Comparison of ENCODE assay signal across 12 mouse cellular contexts in genomic region chr5:131851597-131852453, GRCm38 (mm10).
A peak's percentile ranks its signal among the peaks of the same experiment; 100 is the strongest.
DNase-seq lines count a peak whose midpoint lies in the region; ATAC-seq and TF ChIP-seq lines count a peak whose summit lies in the region.
"Had no signal": no experiment of that assay in that cellular context is flagged by ENCODE, and none has a peak within 500 bp of the region (broad histone marks: within the 10 kb centered on the region; RNA-seq: fewer than 3 reads in every experiment).

No protein-coding gene starts in this region.

- 13% methylated on average over 20 of the region's 20 CpGs for WGBS in neural tube, embryonic 11.5 days
- 61% methylated on average over 20 of the region's 20 CpGs for WGBS in hindbrain, embryonic 10.5 days
- 8% methylated on average over 20 of the region's 20 CpGs for WGBS in limb, embryonic 14.5 days

- no peak for TF ChIP-seq POLR2A in limb, embryonic 14.5 days (IDR thresholded peaks at IDR 0.05; ENCODE audit: borderline replicate concordance, extremely low read depth, insufficient read depth, insufficient read length)

- no peaks in the 10 kb centered on the region for H3K27me3 ChIP-seq in neural tube, embryonic 11.5 days (ENCODE audit: control insufficient read depth, insufficient read depth, low read length)
- peaks cover 20% of the 10 kb centered on the region; the same call in 1 of the 2 replicates for H3K27me3 ChIP-seq in hindbrain, embryonic 10.5 days (ENCODE audit: insufficient read depth, poor library complexity, severe bottlenecking)
- no peaks in the 10 kb centered on the region for H3K27me3 ChIP-seq in limb, embryonic 14.5 days (ENCODE audit: control insufficient read depth, insufficient read depth, low read length)
- H3K27me3 ChIP-seq: heart, embryonic 12.5 days; stomach, embryonic 15.5 days had no signal

- ATAC-seq in neural tube, embryonic 11.5 days (ENCODE audit: insufficient read depth, low FRiP score, low TSS enrichment) = peak; percentile 55; the same call in 1 of the 2 replicates
- ATAC-seq in limb, embryonic 14.5 days (ENCODE audit: low FRiP score, low read depth) = no peak; the same call in 1 of the 2 replicates

- H3K36me3 ChIP-seq in neural tube, embryonic 11.5 days (ENCODE audit: control insufficient read depth, insufficient read depth, low read length) = no peaks in the 10 kb centered on the region
- no peaks in the 10 kb centered on the region for H3K36me3 ChIP-seq in hindbrain, embryonic 10.5 days
- no peaks in the 10 kb centered on the region for H3K36me3 ChIP-seq in limb, embryonic 14.5 days (ENCODE audit: control insufficient read depth, insufficient read depth, low read length)
- H3K36me3 ChIP-seq: heart, embryonic 12.5 days; stomach, embryonic 15.5 days had no signal

- H3K4me1 ChIP-seq in neural tube, embryonic 11.5 days (ENCODE audit: control insufficient read depth, insufficient read depth, low read length) = peaks cover 25% of the 10 kb centered on the region
- peaks cover 53% of the 10 kb centered on the region for H3K4me1 ChIP-seq in hindbrain, embryonic 10.5 days (replicated peaks)
- peaks cover 36% of the 10 kb centered on the region for H3K4me1 ChIP-seq in limb, embryonic 14.5 days (ENCODE audit: control insufficient read depth, insufficient read depth, low read length)

- no peaks in the 10 kb centered on the region for H3K9me3 ChIP-seq in neural tube, embryonic 11.5 days (ENCODE audit: control insufficient read depth, low read length)
- no peaks in the 10 kb centered on the region for H3K9me3 ChIP-seq in hindbrain, embryonic 10.5 days
- no peaks in the 10 kb centered on the region for H3K9me3 ChIP-seq in limb, embryonic 14.5 days (ENCODE audit: control insufficient read depth, low read length)
- H3K9me3 ChIP-seq: heart, embryonic 12.5 days; stomach, embryonic 15.5 days had no signal

- H3K27ac ChIP-seq in neural tube, embryonic 11.5 days (ENCODE audit: low read depth, low read length) = no peak overlapping the region
- peak overlapping the region; percentile 73; the same call in 1 of the 2 replicates for H3K27ac ChIP-seq in hindbrain, embryonic 10.5 days
- no peak overlapping the region for H3K27ac ChIP-seq in limb, embryonic 14.5 days (replicated peaks; ENCODE audit: low read depth, low read length)
- H3K27ac ChIP-seq: stomach, embryonic 15.5 days had no signal

- no peak overlapping the region for H3K9ac ChIP-seq in neural tube, embryonic 11.5 days (ENCODE audit: low read length)
- no peak overlapping the region for H3K9ac ChIP-seq in limb, embryonic 14.5 days (ENCODE audit: low read depth, low read length, severe bottlenecking)
- H3K9ac ChIP-seq: heart, embryonic 12.5 days; stomach, embryonic 15.5 days had no signal

- peak; percentile 65 for DNase-seq in neural tube, embryonic 11.5 days (ENCODE audit: low spot score)
- no peak for DNase-seq in neural tube, embryonic 10.5 days (ENCODE audit: extremely low spot score, low spot score)
- no peak for DNase-seq in hindbrain, embryonic 10.5 days (ENCODE audit: low spot score)
- DNase-seq in limb, embryonic 14.5 days (ENCODE audit: low spot score) = peak; percentile 64
- DNase-seq in frontal cortex, adult 2 months (ENCODE audit: extremely low spot score in 1 of 2, low spot score in 1 of 2) = no peak
- DNase-seq in cerebellum, adult 18-20 months = no peak
- DNase-seq in layer of hippocampus, postnatal 14 days (ENCODE audit: low spot score in 2 of 2) = no peak
- no peak for DNase-seq in adipocyte (ENCODE audit: low spot score)
- DNase-seq: lung, adult 18-20 months had no signal

- no peak overlapping the region for H3K4me3 ChIP-seq in neural tube, embryonic 11.5 days (ENCODE audit: low read depth, low read length)
- H3K4me3 ChIP-seq in hindbrain, embryonic 10.5 days = no peak overlapping the region
- H3K4me3 ChIP-seq in limb, embryonic 14.5 days (replicated peaks; ENCODE audit: low read length) = no peak overlapping the region
- H3K4me3 ChIP-seq: erythroblast, embryonic 14.5 days; heart, embryonic 12.5 days; stomach, embryonic 15.5 days had no signal

- peak overlapping the region; percentile 5; the same call in 1 of the 2 replicates for H3K4me2 ChIP-seq in neural tube, embryonic 11.5 days (ENCODE audit: low read depth)
- peak overlapping the region; percentile 20 for H3K4me2 ChIP-seq in limb, embryonic 14.5 days (replicated peaks; ENCODE audit: low read depth, low read length, severe bottlenecking)
- H3K4me2 ChIP-seq: heart, embryonic 12.5 days; stomach, embryonic 15.5 days had no signal

Comparison
In these comparisons a context has a peak if more than half of its experiments do, and no peak if none do; other contexts are left out.
1. DNase-seq: peak in neural tube, embryonic 11.5 days (single experiment) and limb, embryonic 14.5 days (single experiment); none in neural tube, embryonic 10.5 days (single experiment), hindbrain, embryonic 10.5 days (single experiment), frontal cortex, adult 2 months (0 of 2), cerebellum, adult 18-20 months (0 of 2), layer of hippocampus, postnatal 14 days (0 of 2) and adipocyte (single experiment).